Mouse (Mus musculus): ENCODE results near the gene Hopx. TPM values are rescaled to one million over a fixed set of nuclear protein-coding genes. Genes with fewer than 3 reads are reported as not detected.

Gene Hopx
- polyA plus RNA-seq (2015; fragmentation: Nextera tagmentation; extraction: Ambion mirVana), result 49.0 and 49.5 TPM in 2 replicates

- 18% methylated on average over 33 of the region's 33 CpGs for WGBS
- Histone ChIP-seq H3K9me3 (ENCODE audit: low read length) (no peaks in the 10 kb centered on the region), H3K27ac (ENCODE audit: low read length) (peak within 1 kb of the TSS; percentile 82), H3K4me3 (ENCODE audit: low read depth, low read length) (peak within 1 kb of the TSS; percentile 4; the same call in 1 of the 2 replicates), H3K4me2 (replicated peaks; ENCODE audit: low read depth, low read length) (peak within 1 kb of the TSS; percentile 32), H3K27me3 (replicated peaks; ENCODE audit: insufficient read depth, low read length) (no peaks in the 10 kb centered on the region), H3K36me3 (ENCODE audit: insufficient read depth, low read length) (no peaks in the 10 kb centered on the region), H3K4me1 (ENCODE audit: insufficient read depth, low read depth, low read length) (peaks cover 17% of the 10 kb centered on the region; the same call in 1 of the 2 replicates), H3K9ac (replicated peaks; ENCODE audit: low read depth) (no peak within 1 kb of the TSS; the same call in 1 of the 2 replicates)
- ATAC-seq, result peak; percentile 79
- DNase-seq (ENCODE audit: low spot score), result peak; percentile 82
- no peak for TF ChIP-seq CTCF (IDR thresholded peaks at IDR 0.05)
- TF ChIP-seq EP300 (IDR thresholded peaks at IDR 0.05), result peak; percentile 62; the same call in 1 of the 2 replicates
Observed at GRCm38 (mm10) chr5:77114817-77115731, at the start of gene Hopx. Hopx (minus strand) TSS chr5:77115121.

- H3K36me3 ChIP-seq (ENCODE audit: insufficient read depth, low read length), result no peaks in the 10 kb centered on the region
- TF ChIP-seq EP300 (IDR thresholded peaks at IDR 0.05) (no peak), CTCF (IDR thresholded peaks at IDR 0.05) (0 out of 2 replicates have a peak, but pooled peaks have one; percentile 3)
- no peaks in the 10 kb centered on the region for H3K9me3 ChIP-seq (ENCODE audit: low read length)
- DNase-seq (ENCODE audit: low spot score) (peak; percentile 52), ATAC-seq (peak; percentile 50)
- no peaks in the 10 kb centered on the region for H3K4me1 ChIP-seq (ENCODE audit: insufficient read depth, low read depth, low read length)
- H3K9ac ChIP-seq (replicated peaks; ENCODE audit: low read depth), result no peak overlapping the region
- H3K4me3 ChIP-seq (ENCODE audit: low read depth, low read length), result no peak overlapping the region
- no peak overlapping the region for H3K27ac ChIP-seq (ENCODE audit: low read length)
- WGBS, result 71% methylated on average over 7 of the region's 7 CpGs
- H3K27me3 ChIP-seq (replicated peaks; ENCODE audit: insufficient read depth, low read length), result no peaks in the 10 kb centered on the region
- H3K4me2 ChIP-seq (replicated peaks; ENCODE audit: low read depth, low read length), result no peak overlapping the region
Observed at GRCm38 (mm10) chr5:77163597-77163996, 48.7 kb upstream of the Hopx start.

- Histone ChIP-seq H3K27me3 (replicated peaks; ENCODE audit: insufficient read depth, low read length) (no peaks in the 10 kb centered on the region), H3K9me3 (ENCODE audit: low read length) (no peaks in the 10 kb centered on the region), H3K9ac (replicated peaks; ENCODE audit: low read depth) (no peak overlapping the region), H3K4me3 (ENCODE audit: low read depth, low read length) (no peak overlapping the region), H3K27ac (ENCODE audit: low read length) (no peak overlapping the region), H3K36me3 (ENCODE audit: insufficient read depth, low read length) (no peaks in the 10 kb centered on the region), H3K4me1 (ENCODE audit: insufficient read depth, low read depth, low read length) (no peaks in the 10 kb centered on the region), H3K4me2 (replicated peaks; ENCODE audit: low read depth, low read length) (no peak overlapping the region)
- 88% methylated on average over 3 of the region's 3 CpGs for WGBS
- no peak for ATAC-seq
- TF ChIP-seq CTCF (IDR thresholded peaks at IDR 0.05), result no peak
- TF ChIP-seq EP300 (IDR thresholded peaks at IDR 0.05), result no peak
- DNase-seq (ENCODE audit: low spot score), result no peak
Observed at GRCm38 (mm10) chr5:77162566-77162965, 47.6 kb upstream of the Hopx start.

GRCm38 (mm10) chr5:77157777-77158540 lies 43.0 kb upstream of the Hopx start:
- H3K36me3 ChIP-seq (ENCODE audit: insufficient read depth, low read length), result no peaks in the 10 kb centered on the region
- H3K4me1 ChIP-seq (ENCODE audit: insufficient read depth, low read depth, low read length), result peaks cover 7% of the 10 kb centered on the region; the same call in 1 of the 2 replicates
- H3K4me2 ChIP-seq (replicated peaks; ENCODE audit: low read depth, low read length), result no peak overlapping the region
- H3K9me3 ChIP-seq (ENCODE audit: low read length), result no peaks in the 10 kb centered on the region
- ATAC-seq (no peak), DNase-seq (ENCODE audit: low spot score) (no peak)
- H3K9ac ChIP-seq (replicated peaks; ENCODE audit: low read depth), result no peak overlapping the region
- no peak overlapping the region for H3K27ac ChIP-seq (ENCODE audit: low read length)
- H3K4me3 ChIP-seq (ENCODE audit: low read depth, low read length), result no peak overlapping the region
- no peak for TF ChIP-seq EP300 (IDR thresholded peaks at IDR 0.05)
- TF ChIP-seq CTCF (IDR thresholded peaks at IDR 0.05), result no peak
- WGBS, result 42% methylated on average over 14 of the region's 14 CpGs
- no peaks in the 10 kb centered on the region for H3K27me3 ChIP-seq (replicated peaks; ENCODE audit: insufficient read depth, low read length)

- Histone ChIP-seq H3K27me3 (replicated peaks; ENCODE audit: insufficient read depth, low read length) (no peaks in the 10 kb centered on the region), H3K27ac (ENCODE audit: low read length) (0 out of 2 replicates have a peak overlapping the region, but pooled peaks have one; percentile 43), H3K4me2 (replicated peaks; ENCODE audit: low read depth, low read length) (no peak overlapping the region), H3K9ac (replicated peaks; ENCODE audit: low read depth) (no peak overlapping the region), H3K4me3 (ENCODE audit: low read depth, low read length) (no peak overlapping the region), H3K36me3 (ENCODE audit: insufficient read depth, low read length) (no peaks in the 10 kb centered on the region), H3K9me3 (ENCODE audit: low read length) (no peaks in the 10 kb centered on the region), H3K4me1 (ENCODE audit: insufficient read depth, low read depth, low read length) (peaks cover 7% of the 10 kb centered on the region; the same call in 1 of the 2 replicates)
- DNase-seq (ENCODE audit: low spot score) (no peak), ATAC-seq (no peak)
- TF ChIP-seq EP300 (IDR thresholded peaks at IDR 0.05), result no peak
- no peak for TF ChIP-seq CTCF (IDR thresholded peaks at IDR 0.05)
- 54% methylated on average over 5 of the region's 5 CpGs for WGBS
Observed at GRCm38 (mm10) chr5:77156938-77157337, 42.0 kb upstream of the Hopx start.

GRCm38 (mm10) chr5:77155526-77155925 lies 40.6 kb upstream of the Hopx start:
- Histone ChIP-seq H3K4me2 (replicated peaks; ENCODE audit: low read depth, low read length) (no peak overlapping the region), H3K27ac (ENCODE audit: low read length) (peak overlapping the region; percentile 65), H3K9ac (replicated peaks; ENCODE audit: low read depth) (no peak overlapping the region), H3K4me1 (ENCODE audit: insufficient read depth, low read depth, low read length) (peaks cover 7% of the 10 kb centered on the region; the same call in 1 of the 2 replicates), H3K9me3 (ENCODE audit: low read length) (no peaks in the 10 kb centered on the region), H3K36me3 (ENCODE audit: insufficient read depth, low read length) (no peaks in the 10 kb centered on the region), H3K27me3 (replicated peaks; ENCODE audit: insufficient read depth, low read length) (no peaks in the 10 kb centered on the region), H3K4me3 (ENCODE audit: low read depth, low read length) (no peak overlapping the region)
- ATAC-seq (peak; percentile 34), DNase-seq (ENCODE audit: low spot score) (peak; percentile 72)
- TF ChIP-seq EP300 (IDR thresholded peaks at IDR 0.05), result peak; percentile 7; the same call in 1 of the 2 replicates
- no peak for TF ChIP-seq CTCF (IDR thresholded peaks at IDR 0.05)
- WGBS, result 64% methylated on average over 12 of the region's 12 CpGs
